Mouse (Mus musculus): ENCODE data around the gene Tex48.

The Tex48 gene

GRCm38 (mm10) chr4:63594459-63595110, 27.6 kb downstream of the Tex48 start:
- no peak for DNase-seq

DNA sequence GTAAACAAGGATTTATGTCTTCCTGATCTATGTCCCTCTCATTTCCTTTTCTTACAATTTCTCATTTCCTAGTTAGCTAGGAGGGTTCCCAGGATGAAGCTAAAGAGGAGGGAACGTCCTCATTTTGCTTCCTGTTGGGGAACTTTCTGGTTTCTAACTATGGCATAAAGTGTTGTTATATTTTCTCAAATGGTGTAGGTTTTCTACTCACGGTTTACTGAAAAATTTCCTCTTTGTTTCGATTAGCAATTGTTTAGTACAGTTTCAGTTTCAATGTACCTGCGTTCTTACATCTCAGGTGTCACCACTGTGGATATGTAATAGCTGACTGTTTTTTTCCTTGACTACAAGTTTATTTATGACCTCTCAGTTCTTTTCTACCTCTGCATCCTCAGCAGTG, 31.7 kb downstream of the Tex48 start:
- DNase-seq: no peak

- DNase-seq: no peak
Measured at GRCm38 (mm10) chr4:63589987-63590386, 32.2 kb downstream of the Tex48 start.

DNA sequence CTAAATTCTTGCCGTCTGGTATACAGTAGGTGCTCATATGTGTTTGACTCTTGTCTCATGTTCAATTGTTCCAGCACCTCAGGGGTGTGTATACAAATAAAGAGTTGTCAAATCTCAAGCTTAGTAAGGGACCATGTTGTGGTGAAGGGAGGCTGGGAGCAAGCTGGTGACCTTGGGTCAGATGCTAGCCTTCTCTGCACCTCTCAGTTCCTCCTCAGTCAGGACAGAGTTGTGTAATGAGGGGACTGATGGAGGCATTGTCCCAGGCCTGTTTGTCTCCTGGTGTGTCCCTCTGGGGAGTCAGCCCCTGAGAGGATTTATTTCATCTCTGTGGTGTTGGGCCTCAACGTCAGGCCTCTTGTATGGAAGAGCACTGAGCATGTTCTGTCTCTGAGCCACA, 36.0 kb downstream of the Tex48 start:
- DNase-seq: no peak

DNA sequence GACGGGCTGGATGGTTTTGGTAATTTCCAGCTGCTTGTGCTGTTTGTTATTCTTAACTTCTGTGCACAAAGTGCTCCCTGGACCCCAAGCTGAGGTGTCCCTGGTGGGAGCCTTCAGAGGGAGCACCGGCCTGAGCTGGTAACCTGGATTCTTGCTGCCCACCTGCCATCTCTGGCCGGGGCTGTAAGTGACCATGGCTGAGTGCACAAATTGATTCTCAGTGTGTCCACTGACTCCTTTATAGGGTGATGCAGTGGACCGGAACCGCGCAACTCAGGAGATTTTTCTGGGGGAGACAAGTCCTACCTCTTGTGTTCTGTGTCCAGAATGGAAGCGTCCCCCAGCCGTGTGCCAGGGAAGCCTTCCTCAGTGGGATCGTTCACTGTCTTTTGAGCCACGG, 37.0 kb downstream of the Tex48 start:
- DNase-seq: no peak

- DNase-seq: no peak
Measured at GRCm38 (mm10) chr4:63582580-63582979, 39.6 kb downstream of the Tex48 start.

GRCm38 (mm10) chr4:63580078-63580477, 42.1 kb downstream of the Tex48 start:
- no peak for DNase-seq

- DNase-seq: no peak
Measured at GRCm38 (mm10) chr4:63579649-63580048, 42.6 kb downstream of the Tex48 start.

DNA sequence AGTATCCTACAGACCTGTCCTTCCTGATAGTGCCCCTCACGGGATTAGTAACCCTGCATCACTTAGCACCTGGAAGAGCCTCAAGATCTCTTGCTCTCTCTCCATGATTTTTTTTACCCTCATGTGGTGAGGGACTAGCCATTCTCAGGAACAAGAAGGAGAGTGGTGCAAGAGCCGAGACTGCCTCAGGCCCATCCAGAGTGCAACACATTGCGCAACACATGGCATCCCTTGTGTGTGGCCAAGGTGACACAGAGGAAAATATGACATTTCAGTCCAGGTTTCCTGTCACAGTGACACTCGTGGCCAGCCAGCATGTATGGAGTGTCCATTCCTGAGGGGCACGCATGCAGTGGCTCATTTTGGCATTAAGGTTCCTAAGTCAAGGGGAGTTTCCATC, 49.6 kb downstream of the Tex48 start:
- no peak for DNase-seq

GRCm38 (mm10) chr4:63570208-63570781, 51.9 kb downstream of the Tex48 start:
- no peak for DNase-seq

DNA sequence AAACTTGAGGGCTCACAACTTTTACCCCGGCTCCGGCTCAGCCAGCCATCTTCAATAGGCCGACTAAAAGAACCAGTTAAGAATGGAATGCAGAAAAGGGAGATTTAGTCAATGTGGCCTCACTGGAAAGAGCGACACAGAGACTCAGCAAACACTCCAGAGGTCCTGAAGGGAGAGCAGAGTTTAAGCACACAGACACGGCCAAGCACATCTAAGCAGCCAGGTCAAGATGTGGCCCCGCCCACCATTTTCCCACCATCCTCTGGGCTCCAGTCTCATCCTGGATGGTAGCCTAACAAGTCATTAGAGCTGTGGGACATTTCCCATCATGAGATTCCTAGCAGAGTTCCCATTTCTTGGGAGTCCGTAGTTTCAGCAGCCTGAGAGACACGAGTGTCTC, 52.9 kb downstream of the Tex48 start:
- no peak for DNase-seq

- no peak for DNase-seq
Measured at GRCm38 (mm10) chr4:63567712-63568390, 54.4 kb downstream of the Tex48 start.

- DNase-seq: peak; percentile 32
Measured at GRCm38 (mm10) chr4:63562742-63563141, 59.5 kb downstream of the Tex48 start.

DNA sequence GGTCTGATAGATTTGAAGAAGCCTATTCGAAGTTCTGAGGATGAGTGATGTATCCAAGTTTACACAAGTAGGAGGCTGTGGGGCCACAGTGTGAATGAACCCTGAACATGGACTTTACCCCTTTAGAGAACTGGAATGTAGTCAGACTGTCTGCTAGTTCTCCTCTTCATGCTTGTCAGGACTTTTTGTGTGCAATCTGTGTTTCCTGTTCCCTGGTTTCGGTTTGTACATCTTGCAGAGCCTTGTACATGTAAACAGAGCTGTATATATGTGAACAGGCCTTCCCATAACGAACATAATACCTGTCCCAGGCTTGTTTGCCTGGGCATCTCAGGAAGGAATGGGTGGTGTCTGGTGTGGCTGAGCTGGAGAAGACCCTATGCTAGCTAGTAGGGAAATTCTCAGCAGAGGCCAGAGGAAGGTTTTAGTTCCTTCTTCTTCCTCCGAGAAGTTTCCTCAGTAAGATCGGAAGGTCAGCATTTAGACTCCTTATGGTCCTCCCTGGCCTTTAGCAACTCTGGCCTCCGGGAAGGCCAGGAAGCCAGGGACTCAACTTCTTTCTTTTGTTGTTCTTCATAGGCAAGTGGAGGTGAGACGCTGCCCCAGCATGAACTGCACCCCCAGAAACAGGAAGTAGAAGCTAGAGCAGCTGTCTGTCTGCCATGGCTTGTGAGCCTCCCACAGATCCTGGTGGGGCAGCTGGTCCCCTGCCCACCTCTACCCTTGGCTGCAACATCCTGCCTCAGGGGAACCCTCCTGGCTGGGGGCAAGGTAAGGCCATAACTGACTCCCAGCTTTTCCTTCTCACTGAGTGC, 60.2 kb downstream of the Tex48 start:
- DNase-seq: peak; percentile 77

GRCm38 (mm10) chr4:63560079-63560478, 62.1 kb downstream of the Tex48 start:
- peak; percentile 57 for DNase-seq

- DNase-seq: peak; percentile 24
Measured at GRCm38 (mm10) chr4:63559127-63559697, 63.0 kb downstream of the Tex48 start.

DNA sequence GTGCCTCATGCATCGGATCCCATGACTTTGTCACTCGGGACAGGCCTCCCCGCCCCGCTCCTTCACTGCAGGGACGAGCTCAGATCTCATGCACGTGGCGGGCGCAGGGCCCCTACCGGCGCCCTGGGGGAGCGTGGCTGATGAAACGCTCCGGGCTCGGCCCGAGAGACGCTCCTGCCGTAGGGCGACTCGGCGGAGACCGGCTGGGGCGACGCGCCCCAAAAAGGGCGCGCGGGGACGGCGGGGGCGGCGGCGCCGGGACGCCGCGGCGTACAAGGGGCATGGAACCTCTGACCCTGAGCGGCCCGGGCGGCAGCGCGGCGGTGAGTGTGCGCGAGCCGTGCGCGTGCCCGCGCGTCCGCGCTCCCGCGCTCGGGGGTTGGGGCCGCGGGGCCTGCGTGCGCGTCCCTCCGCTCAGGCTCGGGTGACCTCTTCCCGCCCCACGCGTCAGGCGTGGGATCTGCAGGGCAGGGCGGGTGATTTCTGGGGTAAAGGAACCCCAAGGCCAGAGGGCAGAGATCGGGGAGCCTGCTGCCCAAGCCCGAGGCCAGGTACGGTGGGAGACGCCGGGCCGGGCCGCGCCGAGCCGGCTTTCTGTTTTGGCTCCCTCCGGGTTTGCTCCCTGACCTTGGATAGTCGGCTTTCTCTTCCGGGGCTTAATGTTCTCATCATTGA, 63.7 kb downstream of the Tex48 start, which contains the start of gene Tmem268:
Gene Tmem268, plus strand, starts transcription at position 375 of the 675 bp plus-strand sequence.
- peak; percentile 85 for DNase-seq

- DNase-seq: peak; percentile 15
Measured at GRCm38 (mm10) chr4:63557124-63558059, 64.8 kb downstream of the Tex48 start.
